Mouse (Mus musculus) layer of hippocampus, postnatal 14 days (tissue): ENCODE data around the gene Olfr980. TPM values are rescaled to one million over a fixed set of nuclear protein-coding genes. Genes with fewer than 3 reads are reported as not detected.
"Not testable (repeated sequence)": the region's sequence is repeated elsewhere in the genome, so short reads cannot be mapped to it uniquely, and the experiment has no call there.

Source experiments
- DNase-seq, 2 experiments: peaks; one replicate each; pipeline ENCODE4 v3.0.0; 2021 to 2022; ENCODE audit warnings: low spot score in 2 of 2, mixed read lengths in 1 of 2
- long read RNA-seq, 2 experiments: library from polyadenylated mRNA; stranded (forward); transcript quantifications; one replicate each; pipeline ENCODE4 v2.0.0; 2021
- total RNA-seq, 2 experiments: library from RNA; stranded (reverse); gene quantifications; 2 replicates each; pipeline ENCODE4 v1.2.3; 2021

Olfr980 gene
- not detected for total RNA-seq
- long read RNA-seq, experiment 1 = 0 reads
- long read RNA-seq, experiment 2 = 0 reads

- no peak for DNase-seq
These were observed at the start of gene Olfr980 for GRCm38 (mm10) chr9:40009482-40009881. Gene Olfr980, minus strand, starts transcription at chr9:40009582.

- no peak for DNase-seq
These were observed 40.8 kb upstream of the Olfr980 start for GRCm38 (mm10) chr9:40050138-40050537.

- no peak for DNase-seq
These were observed 11.8 kb upstream of the Olfr980 start, which contains the start of gene Olfr981 for GRCm38 (mm10) chr9:40021164-40021563. Gene Olfr981, plus strand, starts transcription at chr9:40021464.

- no peak for DNase-seq
These were observed 6.0 kb downstream of the Olfr980 start, which contains the start of gene Olfr979 for GRCm38 (mm10) chr9:40003365-40003764. Gene Olfr979, minus strand, starts transcription at chr9:40003465.

GRCm38 (mm10) chr9:39991813-39992212 lies 17.6 kb downstream of the Olfr980 start, which contains the start of gene Olfr978:
Gene Olfr978, plus strand, starts transcription at chr9:39992113.
- no peak for DNase-seq

GRCm38 (mm10) chr9:39976581-39977145 lies 32.7 kb downstream of the Olfr980 start:
- DNase-seq = not testable (repeated sequence)

GRCm38 (mm10) chr9:39961033-39961432 lies 48.3 kb downstream of the Olfr980 start, which contains the start of gene Olfr976:
Gene Olfr976, minus strand, starts transcription at chr9:39961133.
- not testable (repeated sequence) for DNase-seq

Other genes with a start within 250 kb of the Olfr980 start
- not detected for gene Olfr968, start 226.3 kb downstream of the Olfr980 start, total RNA-seq
- not detected for gene Olfr969, start 218.6 kb downstream of the Olfr980 start, total RNA-seq
- gene Olfr970, start 200.7 kb downstream of the Olfr980 start, total RNA-seq = not detected
- gene Olfr971, start 172.7 kb downstream of the Olfr980 start, total RNA-seq = not detected
- not detected for gene Olfr972, start 143.2 kb downstream of the Olfr980 start, total RNA-seq
- not detected for gene Olfr229, start 102.2 kb downstream of the Olfr980 start, total RNA-seq
- gene Olfr974, start 72.1 kb downstream of the Olfr980 start, total RNA-seq = not detected
- not detected for gene Olfr975, start 57.5 kb downstream of the Olfr980 start, total RNA-seq
- not detected for gene Olfr976, start 48.4 kb downstream of the Olfr980 start, total RNA-seq
- gene Olfr978, start 17.5 kb downstream of the Olfr980 start, total RNA-seq = not detected
- not detected for gene Olfr979, start 6.1 kb downstream of the Olfr980 start, total RNA-seq
- gene Olfr981, start 11.9 kb upstream of the Olfr980 start, total RNA-seq = not detected
- gene Olfr982, start 64.2 kb upstream of the Olfr980 start, total RNA-seq = not detected
- gene Olfr983, start 84.0 kb upstream of the Olfr980 start, total RNA-seq = not detected
- gene Olfr984, start 104.6 kb upstream of the Olfr980 start, total RNA-seq = under 1 TPM in 1 of 2 experiments, not detected in 1; 0.07 TPM
- gene Olfr985, start 120.6 kb upstream of the Olfr980 start, total RNA-seq = not detected
- gene Tmem225, start 138.5 kb upstream of the Olfr980 start, total RNA-seq = not detected
- under 1 TPM in 1 of 2 experiments, not detected in 1; 0.12 TPM for gene Olfr986, start 171.3 kb upstream of the Olfr980 start, total RNA-seq
- 1 to 10 TPM; 3.3 to 3.5 TPM for gene Zfp202, start 182.7 kb upstream of the Olfr980 start, total RNA-seq